Comparison of ENCODE assay signal across 7 mouse cellular contexts in the genomic region with DNA sequence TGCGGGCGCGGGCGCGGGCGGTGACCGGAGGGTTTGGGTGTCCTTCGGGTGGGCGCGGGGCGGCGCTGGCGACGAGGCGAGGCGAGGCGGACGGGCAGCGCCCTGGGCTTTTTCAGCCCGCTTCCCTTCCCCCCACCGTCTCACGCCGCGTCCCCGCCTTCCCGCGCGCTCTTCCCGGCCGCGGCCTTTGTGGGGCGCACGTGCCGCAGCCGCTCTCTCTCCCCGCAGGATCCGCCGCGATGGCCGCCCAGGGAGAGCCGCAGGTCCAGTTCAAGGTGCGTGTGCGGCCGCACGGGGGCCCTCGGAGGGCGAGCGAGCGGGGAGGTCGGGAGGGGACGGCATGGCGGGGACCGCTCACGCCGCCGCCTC. TPM values are rescaled to one million over a fixed set of nuclear protein-coding genes. Genes with fewer than 3 reads are reported as not detected.
DNase-seq lines count a peak whose midpoint lies in the region; ATAC-seq and TF ChIP-seq lines count a peak whose summit lies in the region.

No protein-coding gene starts in this region.

- peak overlapping the region; percentile 99 for H3ac ChIP-seq in myocyte (ENCODE audit: control insufficient read depth, insufficient read length)

- H3K4me1 ChIP-seq in neural tube, embryonic 11.5 days (ENCODE audit: control insufficient read depth, insufficient read depth, low read length), result no peaks in the 10 kb centered on the region
- H3K4me1 ChIP-seq in embryonic facial prominence, embryonic 15.5 days, result peaks cover 11% of the 10 kb centered on the region; the same call in 1 of the 2 replicates
- H3K4me1 ChIP-seq in intestine, embryonic 15.5 days (replicated peaks), result peaks cover 8% of the 10 kb centered on the region; the same call in 1 of the 2 replicates

- ATAC-seq in neural tube, embryonic 11.5 days (ENCODE audit: insufficient read depth, low FRiP score, low TSS enrichment), result peak; percentile 61
- ATAC-seq in embryonic facial prominence, embryonic 15.5 days (ENCODE audit: insufficient number of reproducible peaks, low FRiP score, low TSS enrichment, low read depth), result peak; percentile 83
- ATAC-seq in intestine, embryonic 15.5 days, result peak; percentile 77

- peak; percentile 34 for TF ChIP-seq POLR2A in myocyte (IDR thresholded peaks at IDR 0.05; ENCODE audit: insufficient read length, low read depth)

- peak; percentile 85 for DNase-seq in neural tube, embryonic 11.5 days (ENCODE audit: low spot score)
- no peak for DNase-seq in neural tube, embryonic 10.5 days (ENCODE audit: extremely low spot score, low spot score)
- no peak for DNase-seq in cerebellum, postnatal 10 days
- DNase-seq in left cerebral cortex, adult 8-10 months (ENCODE audit: low spot score in 2 of 2), result no peak

- H3K4me3 ChIP-seq in neural tube, embryonic 11.5 days (ENCODE audit: low read depth, low read length), result peak overlapping the region; percentile 94
- H3K4me3 ChIP-seq in embryonic facial prominence, embryonic 15.5 days (replicated peaks), result peak overlapping the region; percentile 90
- H3K4me3 ChIP-seq in intestine, embryonic 15.5 days (replicated peaks), result peak overlapping the region; percentile 92
- H3K4me3 ChIP-seq in myocyte, result peak overlapping the region; percentile 96

- H3K9me3 ChIP-seq in neural tube, embryonic 11.5 days (ENCODE audit: control insufficient read depth, low read length), result no peaks in the 10 kb centered on the region
- no peaks in the 10 kb centered on the region for H3K9me3 ChIP-seq in embryonic facial prominence, embryonic 15.5 days (replicated peaks)
- H3K9me3 ChIP-seq in intestine, embryonic 15.5 days, result no peaks in the 10 kb centered on the region

- H3K79me2 ChIP-seq in myocyte (ENCODE audit: control insufficient read depth, insufficient read depth), result peaks cover 22% of the 10 kb centered on the region

- peak overlapping the region; percentile 98 for H3K9ac ChIP-seq in neural tube, embryonic 11.5 days (ENCODE audit: low read length)
- H3K9ac ChIP-seq in embryonic facial prominence, embryonic 15.5 days, result peak overlapping the region; percentile 92
- peak overlapping the region; percentile 92 for H3K9ac ChIP-seq in intestine, embryonic 15.5 days

- H3K27ac ChIP-seq in neural tube, embryonic 11.5 days (ENCODE audit: low read depth, low read length), result peak overlapping the region; percentile 97
- peak overlapping the region; percentile 97 for H3K27ac ChIP-seq in embryonic facial prominence, embryonic 15.5 days (replicated peaks)
- peak overlapping the region; percentile 97 for H3K27ac ChIP-seq in intestine, embryonic 15.5 days

- no peaks in the 10 kb centered on the region for H3K27me3 ChIP-seq in neural tube, embryonic 11.5 days (ENCODE audit: control insufficient read depth, insufficient read depth, low read length)
- no peaks in the 10 kb centered on the region for H3K27me3 ChIP-seq in embryonic facial prominence, embryonic 15.5 days
- no peaks in the 10 kb centered on the region for H3K27me3 ChIP-seq in intestine, embryonic 15.5 days (replicated peaks)
- no peaks in the 10 kb centered on the region for H3K27me3 ChIP-seq in myocyte (ENCODE audit: control insufficient read depth, insufficient read depth, insufficient read length)

- peak overlapping the region; percentile 84 for H3K4me2 ChIP-seq in neural tube, embryonic 11.5 days (ENCODE audit: low read depth)
- peak overlapping the region; percentile 66 for H3K4me2 ChIP-seq in embryonic facial prominence, embryonic 15.5 days (replicated peaks)
- peak overlapping the region; percentile 57 for H3K4me2 ChIP-seq in intestine, embryonic 15.5 days (replicated peaks)
- H3K4me2 ChIP-seq in myocyte (ENCODE audit: low read depth), result no peak overlapping the region

- 0% methylated on average over 23 of the region's 56 CpGs for WGBS in neural tube, embryonic 11.5 days
- WGBS in embryonic facial prominence, embryonic 15.5 days, result under 1% methylated on average over 56 of the region's 56 CpGs
- WGBS in intestine, embryonic 15.5 days, result under 1% methylated on average over 46 of the region's 56 CpGs

- H3K36me3 ChIP-seq in neural tube, embryonic 11.5 days (ENCODE audit: control insufficient read depth, insufficient read depth, low read length), result no peaks in the 10 kb centered on the region
- H3K36me3 ChIP-seq in embryonic facial prominence, embryonic 15.5 days, result peaks cover 16% of the 10 kb centered on the region
- H3K36me3 ChIP-seq in intestine, embryonic 15.5 days, result peaks cover 3% of the 10 kb centered on the region; the same call in 1 of the 2 replicates
- H3K36me3 ChIP-seq in myocyte (ENCODE audit: control insufficient read depth, insufficient read depth), result peaks cover 37% of the 10 kb centered on the region

TF ChIP-seq in myocyte, 11 proteins besides CTCF, POLR2A, EP300 and RAD21:
- TF ChIP-seq POLR2AphosphoS2 (IDR thresholded peaks at IDR 0.05; ENCODE audit: insufficient read length, low read depth) (no peak), USF1 (IDR thresholded peaks at IDR 0.05; ENCODE audit: low read depth) (no peak), TCF12 (IDR thresholded peaks at IDR 0.05; ENCODE audit: insufficient read depth, poor library complexity, severe bottlenecking) (no peak), SRF (IDR thresholded peaks at IDR 0.05; ENCODE audit: control insufficient read depth, insufficient read length, low read depth) (no peak), MYOG (IDR thresholded peaks at IDR 0.05; ENCODE audit: control insufficient read depth in 1 of 3, insufficient read depth in 1 of 3, insufficient read length in 2 of 3, low read depth in 2 of 3) (peak in 1 of 3 experiments; percentile 30), CEBPB (IDR thresholded peaks at IDR 0.05; ENCODE audit: insufficient read depth, poor library complexity, severe bottlenecking) (no peak), MYOD1 (IDR thresholded peaks at IDR 0.05; ENCODE audit: control insufficient read depth in 1 of 3, insufficient read length in 2 of 3, low read depth in 2 of 3) (no peak), E2F4 (IDR thresholded peaks at IDR 0.05; ENCODE audit: insufficient read depth) (peak; percentile 55), TCF3 (IDR thresholded peaks at IDR 0.05; ENCODE audit: insufficient read length, low read depth) (no peak), MAX (IDR thresholded peaks at IDR 0.05; ENCODE audit: low read depth) (no peak), REST (IDR thresholded peaks at IDR 0.05; ENCODE audit: insufficient read depth, insufficient read length) (no peak)
TF ChIP-seq in myocyte: peak in this region for 2.

RNA-seq across cellular contexts. Expression of gene Ran, which starts 0.4 kb away (rescaled TPM):
- polyA plus RNA-seq in neural tube, embryonic 11.5 days (2014; fragmentation: Nextera tagmentation; extraction: Ambion mirVana), result 781 and 804 TPM in 2 replicates
- polyA plus RNA-seq in embryonic facial prominence, embryonic 15.5 days (2015; fragmentation: Nextera tagmentation; extraction: Ambion mirVana), result 437 and 441 TPM in 2 replicates
- polyA plus RNA-seq in intestine, embryonic 15.5 days (2015; fragmentation: Nextera tagmentation; extraction: Ambion mirVana), result 527 and 602 TPM in 2 replicates
- polyA plus RNA-seq in myocyte (2012; fragmentation: generic; extraction: Trizol), result 466 TPM
- total RNA-seq in left cerebral cortex, adult 8-10 months (2022), result 100 to 1,000 TPM; 162 to 172 (median 168) TPM

RNA-seq across cellular contexts. Expression of gene Stx2, which starts 11.9 kb away (rescaled TPM):
- polyA plus RNA-seq in neural tube, embryonic 11.5 days (2014; fragmentation: Nextera tagmentation; extraction: Ambion mirVana), result 32.7 and 34.0 TPM in 2 replicates
- 32.7 and 34.9 TPM in 2 replicates for polyA plus RNA-seq in embryonic facial prominence, embryonic 15.5 days (2015; fragmentation: Nextera tagmentation; extraction: Ambion mirVana)
- polyA plus RNA-seq in intestine, embryonic 15.5 days (2015; fragmentation: Nextera tagmentation; extraction: Ambion mirVana), result 21.1 and 24.1 TPM in 2 replicates
- 21.1 TPM for polyA plus RNA-seq in myocyte (2012; fragmentation: generic; extraction: Trizol)
- total RNA-seq in left cerebral cortex, adult 8-10 months (2022), result 10 to 100 TPM; 20.9 to 27.5 (median 22.3) TPM
